Mouse (Mus musculus) G1E (cell line): Measurements from ENCODE around the gene Srarp. TPM values are rescaled to one million over a fixed set of nuclear protein-coding genes. Genes with fewer than 3 reads are reported as not detected.

Experiments used
- ATAC-seq: 2 replicates; pipeline ENCODE4 v1.8.0; 2016; ENCODE audit warnings: mild to moderate bottlenecking; ENCODE audit not compliant: insufficient number of reproducible peaks, poor library complexity, low FRiP score, severe bottlenecking; ENCODE audit errors: extremely low read depth
- DNase-seq: peaks from one replicate; pipeline ENCODE4 v3.0.0; 2012; ENCODE audit warnings: low spot score
- H3K27me3 ChIP-seq: 2 replicates; pipeline ENCODE4 v1.6.1; 2012; ENCODE audit warnings: mild to moderate bottlenecking, low read length, inconsistent platforms; ENCODE audit not compliant: insufficient read depth
- H3K36me3 ChIP-seq: replicated peaks from 2 replicates; pipeline ENCODE3; 2012; ENCODE audit warnings: mild to moderate bottlenecking, inconsistent platforms
- H3K4me1 ChIP-seq: 2 replicates; pipeline ENCODE4 v1.6.1; 2012; ENCODE audit warnings: low read depth, low read length, inconsistent platforms, mixed read lengths; ENCODE audit not compliant: insufficient read depth
- H3K4me3 ChIP-seq: 2 replicates; pipeline ENCODE4 v1.5.1; 2012; ENCODE audit warnings: low read depth, mild to moderate bottlenecking, inconsistent platforms, low read length, moderate library complexity, mixed read lengths
- H3K9me3 ChIP-seq: replicated peaks from 2 replicates; pipeline ENCODE4 v1.6.1; 2012; ENCODE audit warnings: inconsistent platforms
- CTCF ChIP-seq: IDR thresholded peaks from 2 replicates; pipeline ENCODE4 v1.5.1; 2012; ENCODE audit warnings: low read depth, low read length, inconsistent platforms, mixed read lengths
- GATA1 ChIP-seq: IDR thresholded peaks from 2 replicates; pipeline ENCODE4 v1.6.1; 2012; ENCODE audit warnings: borderline replicate concordance, low read length, inconsistent platforms, mixed read lengths
- GATA2 ChIP-seq: IDR thresholded peaks from 2 replicates; pipeline ENCODE4 v1.6.1; 2012; ENCODE audit warnings: low read depth, low read length, inconsistent platforms, borderline replicate concordance
- POLR2AphosphoS5 ChIP-seq: IDR thresholded peaks from 2 replicates; pipeline ENCODE4 v1.6.1; 2012; ENCODE audit warnings: low read depth, low read length, inconsistent platforms; ENCODE audit not compliant: insufficient replicate concordance
- TAL1 ChIP-seq: conservative IDR thresholded peaks from 2 replicates; pipeline ENCODE4 v1.6.1; 2012; ENCODE audit warnings: low read depth, low read length, inconsistent platforms, mixed read lengths
- polyA plus RNA-seq: library from polyadenylated mRNA; stranded (reverse); fragments of >175 nt; gene quantifications from 2 replicates; pipeline ENCODE4 v1.2.3, GENCODE M21; 2012
- total RNA-seq, 2 experiments: library from RNA; stranded (forward) in 1 of 2; stranded (reverse) in 1 of 2; fragments of 200-1000 nt in 1 of 2; fragments of >200 nt in 1 of 2; fragmentation: Nextera tagmentation in 1 of 2; gene quantifications; 2 replicates each; pipeline ENCODE4 v1.2.3; 2014 to 2017

Gene Srarp
- total RNA-seq (2014; fragmentation: Nextera tagmentation) (not detected in 2 replicates), total RNA-seq (2017) (not detected in 2 replicates), polyA plus RNA-seq (not detected in 2 replicates)

GRCm38 (mm10) chr4:141435974-141436373 is at the start of gene Srarp:
TSS of gene Srarp (minus strand) at chr4:141436105.
- no peaks in the 10 kb centered on the region for H3K36me3 ChIP-seq
- DNase-seq (no peak), ATAC-seq (no peak)
- H3K4me1 ChIP-seq = peaks cover 3% of the 10 kb centered on the region; the same call in 1 of the 2 replicates
- H3K9me3 ChIP-seq = no peaks in the 10 kb centered on the region
- peaks cover 7% of the 10 kb centered on the region; the same call in 1 of the 2 replicates for H3K27me3 ChIP-seq
- H3K4me3 ChIP-seq = no peak within 1 kb of the TSS
- no peak for TF ChIP-seq POLR2AphosphoS5
- no peak for TF ChIP-seq GATA2
- no peak for TF ChIP-seq TAL1
- TF ChIP-seq CTCF = no peak
- no peak for TF ChIP-seq GATA1

DNA sequence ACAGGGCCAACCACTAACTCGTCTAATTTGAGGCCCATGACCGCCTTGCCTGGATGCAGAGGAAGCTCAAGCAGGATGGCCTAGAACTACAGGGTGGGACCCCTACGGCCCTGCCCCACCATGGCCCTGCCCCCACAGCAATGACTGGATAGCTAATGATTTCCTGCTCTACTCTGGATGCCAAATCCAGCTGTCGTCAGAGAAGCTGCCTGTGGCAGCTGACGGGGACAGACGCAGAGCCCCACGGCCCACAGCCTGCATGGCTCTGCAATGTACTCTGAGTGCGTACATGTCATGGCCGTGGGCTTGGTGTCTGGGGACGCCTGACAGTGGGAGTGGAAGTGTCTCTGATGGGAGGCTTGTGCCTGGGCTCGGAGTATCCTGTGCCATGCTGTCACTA is 48.2 kb upstream of the Srarp start:
- Histone ChIP-seq H3K36me3 (peaks cover 95% of the 10 kb centered on the region), H3K9me3 (peaks cover 11% of the 10 kb centered on the region), H3K4me1 (no peaks in the 10 kb centered on the region), H3K27me3 (no peaks in the 10 kb centered on the region), H3K4me3 (no peak overlapping the region)
- ATAC-seq (no peak), DNase-seq (no peak)
- TF ChIP-seq GATA2 (no peak), TAL1 (no peak), GATA1 (no peak), CTCF (no peak), POLR2AphosphoS5 (no peak)

DNA sequence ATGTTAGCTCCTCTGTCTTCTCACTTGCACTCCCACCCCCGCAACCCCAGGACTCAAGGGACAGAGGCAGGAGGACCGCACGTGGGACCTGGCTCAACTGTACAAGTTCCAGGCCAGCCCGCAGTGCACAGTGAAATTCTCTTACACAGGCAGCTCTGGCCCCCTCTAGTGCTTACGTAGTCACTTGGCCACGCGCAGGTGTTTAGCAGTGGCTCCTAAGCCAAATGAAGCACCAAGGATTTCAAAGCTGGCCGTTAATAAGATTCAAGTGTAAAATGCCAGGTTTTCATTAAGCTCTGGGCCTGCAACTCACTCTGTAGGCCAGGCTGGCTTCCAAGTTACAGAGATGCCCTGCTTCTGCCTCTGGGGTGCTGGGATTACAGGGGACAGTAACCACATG is 43.5 kb upstream of the Srarp start:
- H3K9me3 ChIP-seq = peaks cover 55% of the 10 kb centered on the region
- peaks cover 99% of the 10 kb centered on the region for H3K36me3 ChIP-seq
- TF ChIP-seq TAL1 (no peak), CTCF (no peak), GATA1 (no peak), POLR2AphosphoS5 (no peak), GATA2 (no peak)
- ATAC-seq = no peak
- H3K4me1 ChIP-seq = no peaks in the 10 kb centered on the region
- H3K27me3 ChIP-seq = peaks cover 3% of the 10 kb centered on the region; the same call in 1 of the 2 replicates
- H3K4me3 ChIP-seq = no peak overlapping the region
- DNase-seq = no peak

GRCm38 (mm10) chr4:141478794-141479193 is 42.9 kb upstream of the Srarp start:
- peaks cover 99% of the 10 kb centered on the region for H3K36me3 ChIP-seq
- DNase-seq = no peak
- H3K9me3 ChIP-seq = peaks cover 61% of the 10 kb centered on the region
- no peak for TF ChIP-seq CTCF
- no peak for TF ChIP-seq TAL1
- no peak for TF ChIP-seq GATA1
- TF ChIP-seq POLR2AphosphoS5 = no peak
- TF ChIP-seq GATA2 = no peak
- no peak for ATAC-seq
- no peaks in the 10 kb centered on the region for H3K4me1 ChIP-seq
- peaks cover 3% of the 10 kb centered on the region; the same call in 1 of the 2 replicates for H3K27me3 ChIP-seq
- no peak overlapping the region for H3K4me3 ChIP-seq

DNA sequence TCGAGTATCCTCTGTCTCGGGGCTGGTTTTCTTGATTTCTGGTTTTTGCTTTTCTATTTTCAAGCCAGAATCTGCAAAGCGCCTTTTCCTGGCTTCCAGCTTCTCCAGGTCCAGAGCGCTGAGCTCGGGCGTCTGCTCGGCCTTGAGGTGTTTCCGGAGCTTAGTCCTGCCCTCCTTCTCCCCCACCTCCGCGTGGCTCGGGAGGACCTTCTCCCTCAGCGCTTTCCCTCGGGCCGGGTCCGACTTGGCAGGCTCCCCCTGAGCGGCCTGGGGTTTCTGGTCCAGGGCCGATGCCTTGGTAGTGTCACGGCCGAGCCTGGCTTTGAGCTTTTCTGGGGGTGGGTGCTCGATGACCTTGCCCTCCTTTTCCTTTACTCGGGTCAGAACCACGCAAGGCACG is 42.3 kb upstream of the Srarp start:
- Histone ChIP-seq H3K27me3 (peaks cover 3% of the 10 kb centered on the region; the same call in 1 of the 2 replicates), H3K9me3 (peaks cover 67% of the 10 kb centered on the region), H3K4me1 (no peaks in the 10 kb centered on the region), H3K36me3 (peaks cover 99% of the 10 kb centered on the region), H3K4me3 (no peak overlapping the region; the same call in 1 of the 2 replicates)
- DNase-seq (no peak), ATAC-seq (no peak)
- no peak for TF ChIP-seq GATA2
- no peak for TF ChIP-seq POLR2AphosphoS5
- no peak for TF ChIP-seq CTCF
- TF ChIP-seq GATA1 = no peak
- TF ChIP-seq TAL1 = no peak

GRCm38 (mm10) chr4:141477681-141478102 is 41.8 kb upstream of the Srarp start:
- ATAC-seq (no peak), DNase-seq (no peak)

DNA sequence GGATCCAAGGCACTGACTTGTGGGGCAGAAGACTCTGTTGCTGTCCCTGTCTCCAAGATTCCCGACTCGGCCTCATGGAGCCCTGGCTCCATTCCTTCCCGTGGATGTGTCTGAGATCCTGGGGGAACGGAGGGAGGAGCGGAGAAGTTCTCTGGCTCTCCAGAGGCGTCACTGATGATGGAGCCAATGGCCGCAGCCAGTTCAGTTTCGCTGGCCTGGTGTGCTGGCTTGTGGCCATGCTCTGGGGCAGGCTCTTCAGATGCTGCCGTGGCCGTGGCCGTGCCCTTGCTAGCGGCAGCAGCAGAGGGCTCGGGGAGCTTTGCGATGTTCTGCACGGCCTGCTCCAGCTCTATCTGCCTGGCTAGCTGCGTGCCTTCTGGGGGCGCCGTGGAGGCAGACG is 38.5 kb upstream of the Srarp start:
- no peak for TF ChIP-seq POLR2AphosphoS5
- no peak for TF ChIP-seq CTCF
- TF ChIP-seq TAL1 = no peak
- TF ChIP-seq GATA2 = no peak
- TF ChIP-seq GATA1 = no peak
- peaks cover 98% of the 10 kb centered on the region for H3K36me3 ChIP-seq
- ATAC-seq (no peak), DNase-seq (no peak)
- no peak overlapping the region; the same call in 1 of the 2 replicates for H3K4me3 ChIP-seq
- H3K9me3 ChIP-seq = peaks cover 80% of the 10 kb centered on the region
- H3K4me1 ChIP-seq = peaks cover 2% of the 10 kb centered on the region
- peaks cover 6% of the 10 kb centered on the region; the same call in 1 of the 2 replicates for H3K27me3 ChIP-seq

More at GRCm38 (mm10) chr4:141477681-141478102, 41.8 kb upstream of the Srarp start:
- Histone ChIP-seq H3K4me1 (no peaks in the 10 kb centered on the region), H3K9me3 (peaks cover 72% of the 10 kb centered on the region), H3K27me3 (peaks cover 3% of the 10 kb centered on the region; the same call in 1 of the 2 replicates), H3K36me3 (peaks cover 99% of the 10 kb centered on the region), H3K4me3 (no peak overlapping the region)
- no peak for TF ChIP-seq GATA2
- no peak for TF ChIP-seq CTCF
- TF ChIP-seq GATA1 = no peak
- TF ChIP-seq POLR2AphosphoS5 = no peak
- TF ChIP-seq TAL1 = no peak
